In genomic region chr11:78512025-78512957, GRCm38 (mm10) we compare ENCODE assay signal across 8 mouse cellular contexts. TPM values are rescaled to one million over a fixed set of nuclear protein-coding genes. Genes with fewer than 3 reads are reported as not detected.
DNase-seq lines count a peak whose midpoint lies in the region; ATAC-seq and TF ChIP-seq lines count a peak whose summit lies in the region.

TSS of gene Tmem199 (minus strand) at chr11:78512172.
TSS of gene Poldip2 (plus strand) at chr11:78512193.

- intact Hi-C loops in heart, postnatal 25 days (cut with DNase I), result no loop called here

- TF ChIP-seq CTCF in lung, adult 2 months (IDR thresholded peaks at IDR 0.05; ENCODE audit: insufficient read depth, low read length), result no peak

- H3K27ac ChIP-seq in forebrain, embryonic 15.5 days (replicated peaks), result peak within 1 kb of the TSS; percentile 85

- ATAC-seq in forebrain, embryonic 15.5 days (replicated peaks), result peak; percentile 97
- peak; percentile 91 for ATAC-seq in neutrophil, adult 5-6 weeks (ENCODE audit: extremely low read depth, insufficient number of reproducible peaks, low FRiP score, poor library complexity, severe bottlenecking)

- peaks cover 19% of the 10 kb centered on the region for H3K4me1 ChIP-seq in forebrain, embryonic 15.5 days
- H3K4me1 ChIP-seq in lung, adult 2 months (ENCODE audit: control insufficient read depth, insufficient read depth, low read length), result peaks cover 5% of the 10 kb centered on the region; the same call in 1 of the 2 replicates

- no peaks in the 10 kb centered on the region for H3K27me3 ChIP-seq in forebrain, embryonic 15.5 days

- under 1% methylated on average over 67 of the region's 67 CpGs for WGBS in forebrain, embryonic 15.5 days
- under 1% methylated on average over 67 of the region's 67 CpGs for WGBS in lung, adult 2 months

- peak; percentile 76; the same call in 1 of the 2 replicates for TF ChIP-seq POLR2A in lung, adult 2 months (IDR thresholded peaks at IDR 0.05; ENCODE audit: borderline replicate concordance, extremely low read depth, low read depth, low read length)

- H3K9me3 ChIP-seq in forebrain, embryonic 15.5 days, result no peaks in the 10 kb centered on the region

- H3K9ac ChIP-seq in forebrain, embryonic 15.5 days (replicated peaks), result peak within 1 kb of the TSS; percentile 98

- H3K36me3 ChIP-seq in forebrain, embryonic 15.5 days, result peaks cover 41% of the 10 kb centered on the region

- peak within 1 kb of the TSS; percentile 96 for H3K4me3 ChIP-seq in forebrain, embryonic 15.5 days
- peak within 1 kb of the TSS; percentile 95 for H3K4me3 ChIP-seq in lung, adult 2 months (replicated peaks; ENCODE audit: extremely low read depth, low read depth, low read length)

- peak within 1 kb of the TSS; percentile 92 for H3K4me2 ChIP-seq in forebrain, embryonic 15.5 days (replicated peaks)

- peak; percentile 94 for DNase-seq in ES-CJ7 (ENCODE audit: low read depth, low spot score)
- DNase-seq in cerebellum, adult 11 months, result peak; percentile 83
- peak; percentile 79 for DNase-seq in heart, postnatal 25 days (ENCODE audit: low spot score)
- peak; percentile 83 to 93 for DNase-seq in layer of hippocampus, adult 18-20 months (ENCODE audit: low spot score in 2 of 2)
- DNase-seq in lung, adult 2 months, result peak; percentile 81
- DNase-seq in thymus, adult 18-20 months, result peak; percentile 81 to 84

RNA-seq across cellular contexts. Expression of gene Tmem199, which starts in this region (rescaled TPM):
- 86.1 and 86.7 TPM in 2 replicates for polyA plus RNA-seq in forebrain, embryonic 15.5 days (2015; fragmentation: Nextera tagmentation; extraction: Ambion mirVana)
- total RNA-seq in heart, postnatal 25 days (2021), result 10 to 100 TPM; 10.5 to 10.8 TPM
- total RNA-seq in layer of hippocampus, adult 18-20 months (2021), result 10 to 100 TPM; 44.8 to 47.1 TPM
- 9.5 and 12.5 TPM in 2 replicates for polyA plus RNA-seq in lung, adult 2 months (2012; rRNA removed)
- 25.4 and 34.9 TPM in 2 replicates for total RNA-seq in neutrophil, adult 5-6 weeks (2017)

RNA-seq across cellular contexts. Expression of gene Poldip2, which starts in this region (rescaled TPM):
- 205 and 217 TPM in 2 replicates for polyA plus RNA-seq in forebrain, embryonic 15.5 days (2015; fragmentation: Nextera tagmentation; extraction: Ambion mirVana)
- total RNA-seq in heart, postnatal 25 days (2021), result 100 to 1,000 TPM; 152 to 154 TPM
- 100 to 1,000 TPM; 118 to 119 TPM for total RNA-seq in layer of hippocampus, adult 18-20 months (2021)
- 39.6 and 50.4 TPM in 2 replicates for polyA plus RNA-seq in lung, adult 2 months (2012; rRNA removed)
- 34.9 and 35.7 TPM in 2 replicates for total RNA-seq in neutrophil, adult 5-6 weeks (2017)

Comparison
In these comparisons a context has a peak if more than half of its experiments do, and no peak if none do; other contexts are left out.
1. Peak in every context shown above with its lines: DNase-seq, ATAC-seq, H3K4me3 ChIP-seq and H3K27ac ChIP-seq.